Mouse (Mus musculus) brain, adult 10 weeks (tissue): Measurements from ENCODE around the gene C87499. TPM values are rescaled to one million over a fixed set of nuclear protein-coding genes. Genes with fewer than 3 reads are reported as not detected.

Experiments
- polyA plus RNA-seq: library from polyadenylated mRNA; stranded (reverse); fragments of 350-450 nt; fragmentation: Illumina TruSeq; extraction: RNeasy Lipid Tissue Mini Kit (QIAGEN cat#74804); gene quantifications from one replicate; pipeline ENCODE4 v1.2.3, GENCODE M21; 2015; ENCODE audit warnings: low read depth, low replicate concordance

The C87499 gene
- not detected for polyA plus RNA-seq

GRCm38 (mm10) chr4:88634311-88634710 is at the start of gene C87499:
Gene C87499 (minus strand): TSS chr4:88634411.

GRCm38 (mm10) chr4:88683812-88684211 is 49.6 kb upstream of the C87499 start, which contains the start of gene Ifna2:
Gene Ifna2 (minus strand): TSS chr4:88683912.

GRCm38 (mm10) chr4:88676824-88677223 is 42.6 kb upstream of the C87499 start, which contains the start of gene Ifna16:
Gene Ifna16 (minus strand): TSS chr4:88676924.

GRCm38 (mm10) chr4:88644359-88644758 is 10.1 kb upstream of the C87499 start, which contains the start of gene Ifna13:
Gene Ifna13 (minus strand): TSS chr4:88644459.

GRCm38 (mm10) chr4:88603276-88603675 is 30.9 kb downstream of the C87499 start, which contains the start of gene Ifna12:
Gene Ifna12 (minus strand): TSS chr4:88603376.

GRCm38 (mm10) chr4:88592285-88592684 is 41.9 kb downstream of the C87499 start, which contains the start of gene Ifna9:
Gene Ifna9 (minus strand): TSS chr4:88592385.

Other genes with a start within 250 kb of the C87499 start
- gene Hacd4, start 195.5 kb downstream of the C87499 start, polyA plus RNA-seq: 1.7 TPM
- gene Ifnb1, start 111.6 kb downstream of the C87499 start, polyA plus RNA-seq: not detected
- not detected for gene Ifna15, start 76.2 kb downstream of the C87499 start, polyA plus RNA-seq
- not detected for gene Ifna14, start 62.6 kb downstream of the C87499 start, polyA plus RNA-seq
- not detected for gene Ifna9, start 42.0 kb downstream of the C87499 start, polyA plus RNA-seq
- not detected for gene Ifna12, start 31.0 kb downstream of the C87499 start, polyA plus RNA-seq
- not detected for gene Ifna13, start 10.0 kb upstream of the C87499 start, polyA plus RNA-seq
- gene Ifna16, start 42.5 kb upstream of the C87499 start, polyA plus RNA-seq: not detected
- gene Ifna2, start 49.5 kb upstream of the C87499 start, polyA plus RNA-seq: not detected
- not detected for gene Ifnab, start 56.9 kb upstream of the C87499 start, polyA plus RNA-seq
- not detected for gene Gm26566, start 87.4 kb upstream of the C87499 start, polyA plus RNA-seq
- gene Klhl9, start 88.1 kb upstream of the C87499 start, polyA plus RNA-seq: 77.2 TPM
- gene Gm13271, start 120.5 kb upstream of the C87499 start, polyA plus RNA-seq: not detected
- not detected for gene Gm13283, start 125.7 kb upstream of the C87499 start, polyA plus RNA-seq
- not detected for gene Gm13290, start 139.4 kb upstream of the C87499 start, polyA plus RNA-seq
- not detected for gene Gm13289, start 142.5 kb upstream of the C87499 start, polyA plus RNA-seq
- gene Gm13272, start 145.4 kb upstream of the C87499 start, polyA plus RNA-seq: not detected
- not detected for gene Ifnz, start 147.7 kb upstream of the C87499 start, polyA plus RNA-seq
- gene Gm13276, start 151.3 kb upstream of the C87499 start, polyA plus RNA-seq: not detected
- gene Gm13277, start 154.2 kb upstream of the C87499 start, polyA plus RNA-seq: not detected
- gene Gm13278, start 157.1 kb upstream of the C87499 start, polyA plus RNA-seq: not detected
- not detected for gene Gm13275, start 160.1 kb upstream of the C87499 start, polyA plus RNA-seq
- gene Gm13279, start 163.0 kb upstream of the C87499 start, polyA plus RNA-seq: not detected
- gene Gm13285, start 165.3 kb upstream of the C87499 start, polyA plus RNA-seq: not detected
- gene Gm13287, start 168.8 kb upstream of the C87499 start, polyA plus RNA-seq: not detected
- not detected for gene Gm13288, start 171.1 kb upstream of the C87499 start, polyA plus RNA-seq
- not detected for gene Ifna7, start 181.8 kb upstream of the C87499 start, polyA plus RNA-seq
- gene Ifna11, start 185.5 kb upstream of the C87499 start, polyA plus RNA-seq: not detected
- gene Ifna6, start 193.0 kb upstream of the C87499 start, polyA plus RNA-seq: not detected
- gene Ifna5, start 201.1 kb upstream of the C87499 start, polyA plus RNA-seq: not detected
- gene Ifna4, start 207.4 kb upstream of the C87499 start, polyA plus RNA-seq: not detected
- not detected for gene Ifna1, start 215.7 kb upstream of the C87499 start, polyA plus RNA-seq
- not detected for gene Ifne, start 245.8 kb upstream of the C87499 start, polyA plus RNA-seq